Mouse (Mus musculus): ENCODE data around the gene Med18.
"Not testable (repeated sequence)": the region's sequence is repeated elsewhere in the genome, so short reads cannot be mapped to it uniquely, and the experiment has no call there.

The Med18 gene

GRCm38 (mm10) chr4:132482104-132482503, 18.4 kb upstream of the Med18 start:
- DNase-seq (ENCODE audit: low read depth, low spot score) = not testable (repeated sequence)

- no peak for DNase-seq (ENCODE audit: low read depth, low spot score)
Measured at GRCm38 (mm10) chr4:132477833-132478232, 14.1 kb upstream of the Med18 start.

- DNase-seq (ENCODE audit: low read depth, low spot score) = no peak
Measured at GRCm38 (mm10) chr4:132475895-132476878, 12.5 kb upstream of the Med18 start.

DNA sequence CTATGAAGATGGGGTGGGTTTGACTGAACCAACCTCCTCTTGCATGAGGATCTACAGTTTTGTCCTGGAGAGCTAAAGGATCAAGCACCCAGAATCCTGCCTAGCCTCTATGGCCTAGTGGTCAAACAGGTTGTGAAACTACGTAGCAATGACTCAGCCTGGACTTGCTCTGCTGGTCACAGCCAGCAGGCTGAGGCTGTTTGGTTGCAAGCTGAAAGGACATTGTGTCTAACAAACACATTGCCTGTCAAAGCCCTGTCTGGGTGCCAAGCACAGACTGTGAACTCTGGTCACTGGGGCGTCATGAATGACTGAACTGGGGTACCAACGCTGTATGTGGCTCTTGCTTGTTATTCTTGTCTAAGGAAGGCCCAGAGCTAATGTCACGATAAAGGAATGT, 10.9 kb upstream of the Med18 start:
- DNase-seq (ENCODE audit: low read depth, low spot score) = no peak

DNA sequence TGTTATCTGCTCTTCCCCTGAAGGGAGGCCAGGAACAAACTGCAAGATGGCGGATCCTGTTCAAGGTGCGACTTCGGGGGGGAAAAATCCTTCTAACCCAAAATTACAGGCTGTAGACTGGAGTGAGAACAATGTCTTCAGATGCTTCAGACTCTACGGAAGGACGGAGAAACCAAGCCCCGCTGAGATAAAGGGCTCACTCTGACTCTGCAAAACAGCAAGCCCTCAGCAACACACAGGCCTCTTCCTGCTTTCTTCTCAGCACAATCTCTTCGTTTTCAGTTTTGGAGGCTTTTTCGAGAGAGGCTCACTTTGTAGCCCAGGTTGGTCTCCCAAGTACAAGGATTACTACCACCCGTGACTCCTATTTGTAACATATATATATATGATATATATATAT, 9.7 kb upstream of the Med18 start:
- no peak for DNase-seq (ENCODE audit: low read depth, low spot score)

- no peak for DNase-seq (ENCODE audit: low read depth, low spot score)
Measured at GRCm38 (mm10) chr4:132469873-132470272, 6.2 kb upstream of the Med18 start.

GRCm38 (mm10) chr4:132464255-132464613, 513 bp upstream of the Med18 start:
- DNase-seq (ENCODE audit: low read depth, low spot score) = no peak

- no peak for DNase-seq (ENCODE audit: low read depth, low spot score)
Measured at GRCm38 (mm10) chr4:132462836-132463235, 885 bp downstream of the Med18 start.

DNA sequence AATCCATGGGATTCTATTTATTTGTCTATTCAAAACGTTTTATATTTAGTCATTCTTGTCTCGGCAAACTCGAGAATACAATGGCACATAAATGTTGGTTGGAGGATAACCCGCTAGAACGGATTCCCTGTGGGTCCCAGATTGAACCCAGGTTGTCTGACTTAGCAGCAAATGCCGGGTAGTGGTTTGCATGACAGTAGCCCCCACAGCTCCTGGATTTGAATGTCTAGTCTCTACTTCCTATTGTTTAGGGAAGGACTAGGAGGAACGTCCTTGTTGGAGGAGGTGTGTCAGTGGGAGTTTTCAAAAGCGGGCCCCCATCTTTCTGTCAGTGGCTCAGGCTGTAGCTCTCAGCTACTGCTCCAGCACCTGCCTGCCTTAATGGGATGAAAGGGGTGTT, 3.5 kb downstream of the Med18 start:
- no peak for DNase-seq (ENCODE audit: low read depth, low spot score)

GRCm38 (mm10) chr4:132455561-132455960, 8.2 kb downstream of the Med18 start:
- no peak for DNase-seq (ENCODE audit: low read depth, low spot score)

GRCm38 (mm10) chr4:132455146-132455545, 8.6 kb downstream of the Med18 start:
- no peak for DNase-seq (ENCODE audit: low read depth, low spot score)

- no peak for DNase-seq (ENCODE audit: low read depth, low spot score)
Measured at GRCm38 (mm10) chr4:132454216-132454615, 9.5 kb downstream of the Med18 start.

DNA sequence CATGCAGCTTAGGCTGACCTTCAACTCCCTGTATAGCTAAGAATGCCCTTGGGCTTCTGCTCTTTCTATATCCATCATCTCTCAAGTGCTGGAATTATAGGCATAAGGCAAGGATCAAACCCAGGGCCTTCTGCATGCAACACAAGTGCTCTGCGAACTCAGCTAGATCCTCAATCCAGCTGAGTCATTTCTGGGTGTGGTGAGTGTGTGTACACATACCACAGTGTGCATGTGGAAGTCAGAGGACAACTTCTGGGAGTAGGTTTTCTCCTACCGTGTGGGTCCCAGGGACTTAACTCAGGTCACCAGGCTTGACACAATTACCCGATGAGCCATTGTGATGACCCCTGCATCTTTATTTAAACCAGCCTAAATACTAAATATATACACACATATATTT, 13.9 kb downstream of the Med18 start:
- DNase-seq (ENCODE audit: low read depth, low spot score) = no peak

GRCm38 (mm10) chr4:132446105-132446504, 17.6 kb downstream of the Med18 start:
- no peak for DNase-seq (ENCODE audit: low read depth, low spot score)

DNA sequence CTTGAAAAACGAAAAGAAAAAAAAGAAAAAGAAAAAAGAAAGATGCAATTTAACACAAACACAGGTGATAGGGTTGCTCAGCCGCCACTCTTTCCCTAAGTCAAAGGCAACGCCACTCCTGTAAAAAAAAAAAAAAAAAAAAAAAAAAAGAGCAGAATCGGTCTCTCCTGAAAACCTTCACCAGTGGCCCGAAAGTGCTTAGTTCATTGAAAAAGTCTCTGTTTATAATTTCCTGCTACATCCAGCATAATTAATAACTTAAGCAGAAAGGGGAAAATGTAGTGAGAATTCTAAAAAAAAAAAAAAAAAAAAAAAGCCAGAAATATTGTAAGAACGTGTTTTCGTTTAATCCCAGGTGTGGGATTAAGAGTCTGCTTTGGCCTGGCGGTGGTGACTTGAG, 19.2 kb downstream of the Med18 start:
- DNase-seq (ENCODE audit: low read depth, low spot score) = no peak

- DNase-seq (ENCODE audit: low read depth, low spot score) = no peak
Measured at GRCm38 (mm10) chr4:132437857-132438256, 25.9 kb downstream of the Med18 start.

GRCm38 (mm10) chr4:132432717-132433372, 30.9 kb downstream of the Med18 start:
- no peak for DNase-seq (ENCODE audit: low read depth, low spot score)

- no peak for DNase-seq (ENCODE audit: low read depth, low spot score)
Measured at GRCm38 (mm10) chr4:132428022-132428542, 35.6 kb downstream of the Med18 start.

DNA sequence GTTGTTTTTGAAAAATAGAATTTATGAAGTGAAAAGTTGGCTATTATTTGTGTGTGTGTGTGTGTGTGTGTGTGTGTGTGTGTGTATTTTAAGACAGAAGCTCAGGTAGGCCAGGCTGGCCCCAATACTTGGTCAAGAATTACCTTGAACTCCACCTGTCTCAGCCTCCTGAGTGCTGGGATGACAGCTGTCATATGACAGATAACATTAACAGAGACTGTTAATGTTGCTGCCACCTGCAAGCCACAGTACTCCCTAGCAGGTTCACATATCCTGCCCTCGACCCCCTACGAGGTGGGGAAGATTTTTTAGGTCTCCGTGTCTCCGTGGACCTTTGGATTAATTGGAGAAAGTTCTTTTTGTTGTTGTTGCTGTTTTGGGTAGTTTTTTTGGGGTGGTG, 36.2 kb downstream of the Med18 start:
- no peak for DNase-seq (ENCODE audit: low read depth, low spot score)

DNA sequence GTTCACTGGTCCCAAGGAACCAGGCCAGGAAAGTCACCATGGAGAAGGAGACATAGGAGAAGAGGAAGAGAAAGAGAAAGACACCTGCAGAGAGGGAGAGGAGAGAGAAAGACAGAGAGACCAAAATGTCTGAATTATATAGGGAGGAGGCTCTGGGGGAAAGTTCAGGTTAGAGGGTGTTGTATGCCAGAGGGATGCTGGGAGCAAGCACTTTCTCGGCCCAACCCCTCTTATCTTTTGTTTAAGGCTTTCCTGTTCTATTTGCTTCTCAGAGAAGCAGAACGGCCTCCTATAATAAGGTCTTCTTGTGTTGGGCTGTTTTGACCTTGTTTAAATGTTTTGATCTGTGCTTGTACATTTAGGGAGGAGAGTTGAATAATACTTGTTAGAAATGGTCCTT, 37.7 kb downstream of the Med18 start:
- DNase-seq (ENCODE audit: low read depth, low spot score) = no peak

DNA sequence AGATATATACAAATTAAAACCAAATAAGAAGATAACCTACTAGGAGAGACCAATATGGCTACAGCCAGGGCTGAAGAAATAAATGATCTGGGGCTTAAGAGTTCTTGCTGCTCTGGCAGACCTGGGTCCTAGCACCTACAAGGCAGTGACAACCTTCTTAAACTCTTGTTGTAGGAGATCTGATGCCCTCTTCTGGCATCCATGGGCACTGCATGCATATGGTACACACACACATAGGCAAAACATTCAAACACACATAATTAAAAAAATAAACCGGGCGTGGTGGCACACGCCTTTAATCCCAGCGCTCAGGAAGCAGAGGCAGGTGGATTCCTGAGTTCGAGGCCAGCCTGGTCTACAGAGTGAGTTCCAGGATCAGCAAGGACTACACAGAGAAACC, 39.0 kb downstream of the Med18 start:
- no peak for DNase-seq (ENCODE audit: low read depth, low spot score)

- peak; percentile 94 for DNase-seq (ENCODE audit: low read depth, low spot score)
Measured at GRCm38 (mm10) chr4:132421923-132422782, 41.6 kb downstream of the Med18 start, which contains the start of gene Phactr4. Phactr4 (minus strand) TSS chr4:132422489.

Data from embryo, embryonic 11.5 days (tissue).